Mouse (Mus musculus) layer of hippocampus, adult 9-10 months (tissue): ENCODE results near the gene Vav3.
A peak's percentile ranks its signal among the peaks of the same experiment; 100 is the strongest.

ENCODE experiments used
- DNase-seq: peaks from one replicate; pipeline ENCODE4 v3.0.0; 2022; ENCODE audit warnings: low spot score

Gene Vav3

GRCm38 (mm10) chr3:109596084-109596483, 255.6 kb downstream of the Vav3 start:
- no peak for DNase-seq

GRCm38 (mm10) chr3:109600699-109601451, 260.4 kb downstream of the Vav3 start:
- DNase-seq, result no peak

- DNase-seq, result no peak
These were observed 262.3 kb downstream of the Vav3 start for GRCm38 (mm10) chr3:109602753-109603152.

DNA sequence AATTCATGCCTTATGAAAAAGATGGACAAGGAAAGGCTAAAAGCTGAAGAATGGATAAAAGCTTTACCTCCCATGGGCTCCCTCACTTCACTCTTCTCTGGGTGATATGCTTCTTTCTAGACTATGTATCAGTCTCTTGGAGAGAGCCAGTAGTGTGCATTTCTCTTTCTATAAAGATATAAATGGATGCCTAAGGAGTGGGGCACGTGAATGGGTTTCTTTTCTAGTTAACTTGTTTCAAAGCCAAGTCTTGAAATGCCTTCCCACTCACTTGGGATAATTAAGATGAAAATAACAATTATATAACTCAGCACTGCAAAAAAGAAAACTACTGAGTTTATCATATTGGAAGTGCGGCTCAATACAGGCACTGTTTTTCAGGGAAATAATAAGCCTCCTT, 265.7 kb downstream of the Vav3 start:
- DNase-seq, result no peak

DNA sequence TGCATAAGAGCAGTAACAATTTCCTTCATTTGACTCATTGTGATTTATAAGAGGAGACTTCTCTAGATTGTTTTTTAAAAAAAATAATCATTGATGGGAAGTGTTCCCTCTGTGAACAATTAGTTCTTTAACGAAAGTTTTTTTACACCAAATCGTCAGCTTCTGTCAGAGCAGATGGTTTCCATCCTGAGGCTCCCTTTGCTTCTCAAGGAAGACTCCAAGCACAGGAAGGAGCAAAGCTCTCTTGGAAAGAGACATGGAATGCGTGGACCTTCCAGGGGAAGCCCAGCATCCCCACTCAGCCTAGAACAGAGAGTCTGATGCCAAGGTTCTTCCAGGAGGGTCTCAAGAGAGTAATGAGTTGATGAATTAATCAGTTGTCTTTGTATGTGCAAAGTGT, 281.3 kb downstream of the Vav3 start:
- no peak for DNase-seq

DNA sequence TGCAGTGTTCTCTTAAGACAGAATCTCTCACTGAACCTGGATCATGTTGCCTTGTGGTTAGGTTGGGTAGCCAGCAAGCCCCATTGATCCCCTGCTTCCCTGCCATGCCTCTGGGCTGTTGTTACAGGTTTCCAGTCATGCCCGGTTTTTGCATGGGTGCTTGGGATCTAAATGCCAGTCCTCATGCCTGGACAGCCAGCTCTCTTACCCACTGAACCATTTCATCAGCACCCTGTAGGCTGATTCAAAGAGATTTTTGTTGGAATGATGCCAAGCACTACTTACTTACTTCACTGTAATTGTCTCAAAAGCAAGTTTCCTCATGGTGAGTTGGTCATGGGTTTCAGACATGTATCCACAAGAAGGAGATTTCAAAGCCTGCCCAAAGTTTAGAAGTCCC, 281.9 kb downstream of the Vav3 start:
- DNase-seq, result no peak

GRCm38 (mm10) chr3:109622816-109623215, 282.4 kb downstream of the Vav3 start:
- no peak for DNase-seq

DNA sequence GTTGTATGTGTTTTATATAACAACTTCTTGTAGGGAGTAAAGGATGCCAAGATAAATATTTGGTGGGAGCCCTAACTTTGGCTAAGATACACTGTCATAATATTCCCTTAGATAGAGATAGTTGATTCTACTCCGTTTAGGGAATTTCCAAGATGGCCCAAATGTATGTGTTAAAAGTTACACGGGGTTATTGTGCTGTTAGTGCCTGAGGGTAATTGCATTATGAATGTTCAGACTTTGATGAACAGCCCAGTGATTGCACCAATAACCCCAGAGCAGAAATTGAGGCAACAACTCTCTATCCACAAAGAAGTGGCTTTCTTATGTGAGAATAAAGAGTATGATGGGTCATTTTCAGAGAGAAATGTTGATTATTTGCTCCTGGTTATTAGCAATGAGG, 283.3 kb downstream of the Vav3 start:
- no peak for DNase-seq

GRCm38 (mm10) chr3:109636045-109636444, 295.6 kb downstream of the Vav3 start:
- no peak for DNase-seq

- no peak for DNase-seq
These were observed 298.9 kb downstream of the Vav3 start for GRCm38 (mm10) chr3:109639386-109639785.

GRCm38 (mm10) chr3:109640796-109641195, 300.3 kb downstream of the Vav3 start:
- DNase-seq, result no peak

GRCm38 (mm10) chr3:109648242-109648641, 307.8 kb downstream of the Vav3 start:
- DNase-seq, result no peak

DNA sequence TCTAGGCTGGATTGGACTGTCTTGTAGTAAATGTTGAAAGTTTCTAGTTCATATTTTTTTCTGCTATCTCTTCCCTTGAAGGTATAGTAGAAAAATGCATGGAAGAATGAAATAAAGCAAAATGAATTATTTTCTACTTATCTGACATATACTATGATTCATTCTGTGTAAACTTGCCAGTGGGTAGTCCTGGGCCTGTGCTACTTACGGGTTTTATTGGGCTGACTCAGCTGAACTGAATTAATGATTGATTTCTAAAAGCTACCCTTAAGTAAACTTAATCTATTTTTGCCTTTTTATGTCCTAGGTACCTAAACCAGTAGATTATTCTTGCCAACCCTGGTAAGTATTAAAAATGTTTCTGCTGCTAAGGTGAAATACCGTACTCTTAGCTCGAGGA, 311.0 kb downstream of the Vav3 start:
- DNase-seq, result no peak

DNA sequence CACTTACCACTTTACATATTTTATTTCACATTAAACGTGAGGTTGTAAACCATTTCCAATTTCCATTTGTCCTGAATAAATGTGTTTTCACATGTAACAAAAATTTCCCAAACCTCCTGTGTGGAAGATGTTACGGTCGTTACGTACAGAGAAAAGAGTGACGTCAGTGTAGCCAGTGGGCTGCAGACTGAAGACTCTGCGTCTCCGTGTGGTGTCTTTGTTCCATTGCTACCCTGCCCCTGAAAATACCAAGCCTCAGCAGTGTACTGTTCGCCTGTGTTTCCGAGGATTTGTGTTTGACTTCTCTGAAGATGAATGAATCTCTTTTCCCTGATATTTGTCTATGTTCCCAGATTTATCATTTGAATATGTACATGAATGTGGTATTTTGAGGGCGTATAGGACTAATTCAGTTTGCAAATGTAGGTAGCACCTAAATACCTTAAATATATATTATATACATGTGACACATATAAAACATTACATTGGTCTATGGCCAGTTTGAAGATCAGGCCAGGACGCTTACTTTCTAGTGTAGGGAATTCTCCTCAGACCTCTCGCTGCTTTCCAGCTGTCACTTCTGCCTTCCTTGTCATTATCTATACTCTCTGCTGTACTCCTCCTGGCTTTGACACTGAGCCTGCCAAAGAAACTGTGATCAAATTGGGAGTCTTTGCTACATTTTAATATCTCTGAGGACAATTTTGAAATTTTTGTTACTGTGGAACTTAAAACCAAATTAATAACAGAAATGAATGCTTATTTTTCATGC, 312.6 kb downstream of the Vav3 start:
- no peak for DNase-seq

GRCm38 (mm10) chr3:109654386-109654785, 313.9 kb downstream of the Vav3 start:
- DNase-seq, result no peak

GRCm38 (mm10) chr3:109671716-109672115, 331.3 kb downstream of the Vav3 start:
- DNase-seq, result no peak

- no peak for DNase-seq
These were observed 332.5 kb downstream of the Vav3 start for GRCm38 (mm10) chr3:109672925-109673324.

- DNase-seq, result no peak
These were observed 339.8 kb downstream of the Vav3 start for GRCm38 (mm10) chr3:109680281-109680680.

DNA sequence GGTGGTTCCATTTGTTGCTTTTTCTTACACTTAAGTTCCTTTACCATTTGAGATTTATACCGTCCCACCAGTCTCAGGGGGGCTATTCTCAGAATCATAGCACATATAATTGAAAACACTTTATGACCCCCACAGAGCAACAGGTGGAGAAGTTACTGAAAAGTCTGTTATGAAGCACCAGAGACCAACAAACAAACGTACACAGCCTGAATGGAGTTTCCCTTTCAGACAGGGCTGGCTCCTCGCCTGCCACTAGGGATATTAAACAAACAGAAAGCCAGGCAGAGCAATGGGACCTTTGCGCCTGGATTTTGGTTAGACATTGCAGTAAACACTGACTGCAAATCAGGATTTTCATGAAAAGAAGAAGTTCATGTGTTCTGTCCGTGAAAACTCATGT, 341.4 kb downstream of the Vav3 start:
- no peak for DNase-seq

GRCm38 (mm10) chr3:109683608-109684295, 343.3 kb downstream of the Vav3 start:
- peak; percentile 16 for DNase-seq

GRCm38 (mm10) chr3:109690566-109690965, 350.1 kb downstream of the Vav3 start:
- DNase-seq, result no peak

DNA sequence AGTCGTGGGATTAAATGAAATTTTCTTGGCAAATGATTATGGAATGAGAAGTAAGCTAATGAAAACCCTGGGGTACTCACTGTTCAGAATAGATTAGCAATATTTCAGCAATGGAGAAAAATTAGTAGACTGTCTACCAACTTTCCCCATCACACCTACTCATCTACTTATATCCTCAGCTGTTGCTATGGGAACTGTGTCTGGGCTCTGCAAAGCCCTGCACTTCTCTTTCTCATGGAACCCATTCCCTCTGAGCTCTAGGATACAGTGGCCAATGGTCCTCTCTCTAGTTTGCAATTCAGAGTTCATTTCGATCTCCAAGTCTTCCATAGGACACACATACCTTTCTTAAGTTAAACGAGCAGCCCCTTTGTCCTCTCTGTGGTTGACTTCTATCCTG, 352.2 kb downstream of the Vav3 start:
- no peak for DNase-seq

DNA sequence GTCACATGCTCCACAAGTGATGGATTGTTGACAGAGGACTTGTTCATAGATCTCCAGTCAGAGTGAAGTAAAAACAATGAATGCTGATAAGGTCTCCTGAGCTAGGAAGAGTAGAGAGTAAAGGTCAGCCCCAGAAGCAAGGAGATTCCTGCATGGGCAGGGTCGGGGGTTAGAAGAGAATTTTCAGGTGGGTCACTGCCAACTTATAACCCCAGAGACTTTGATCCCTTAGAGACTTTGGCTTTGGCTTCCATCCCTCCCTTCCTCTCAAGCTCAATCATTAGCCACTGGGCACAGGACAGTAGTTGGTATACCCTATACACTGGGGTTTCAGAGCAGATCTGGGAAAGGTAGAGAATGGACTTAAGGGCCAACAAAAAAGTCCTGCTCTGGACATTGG, 360.8 kb downstream of the Vav3 start:
- DNase-seq, result no peak
